Mouse (Mus musculus): ENCODE results near the gene Tdrd5. TPM values are rescaled to one million over a fixed set of nuclear protein-coding genes. Genes with fewer than 3 reads are reported as not detected.

Tdrd5 gene
- polyA plus RNA-seq, 1 experiment from 2014 or later = 0.92 TPM

GRCm38 (mm10) chr1:156231122-156231521 is 72.3 kb downstream of the Tdrd5 start:
- Histone ChIP-seq H3K9me3 (ENCODE audit: control insufficient read depth, low read length) (no peaks in the 10 kb centered on the region), H3K4me1 (replicated peaks; ENCODE audit: control insufficient read depth, insufficient read depth, low read length) (peaks cover 7% of the 10 kb centered on the region), H3K4me3 (replicated peaks; ENCODE audit: low read length) (no peak overlapping the region), H3K4me2 (replicated peaks) (no peak overlapping the region), H3K9ac (no peak overlapping the region), H3K27me3 (ENCODE audit: control insufficient read depth, insufficient read depth, low read length) (no peaks in the 10 kb centered on the region), H3K27ac (peak overlapping the region; percentile 8; the same call in 1 of the 2 replicates), H3K36me3 (replicated peaks; ENCODE audit: control insufficient read depth, insufficient read depth) (no peaks in the 10 kb centered on the region)
- DNase-seq (ENCODE audit: low spot score) (no peak), ATAC-seq (ENCODE audit: low FRiP score) (no peak)
- WGBS = 84% methylated on average over 6 of the region's 6 CpGs

GRCm38 (mm10) chr1:156230339-156231089 is 73.0 kb downstream of the Tdrd5 start:
- Histone ChIP-seq H3K9me3 (ENCODE audit: control insufficient read depth, low read length) (no peaks in the 10 kb centered on the region), H3K36me3 (replicated peaks; ENCODE audit: control insufficient read depth, insufficient read depth) (no peaks in the 10 kb centered on the region), H3K4me3 (replicated peaks; ENCODE audit: low read length) (no peak overlapping the region), H3K4me1 (replicated peaks; ENCODE audit: control insufficient read depth, insufficient read depth, low read length) (peaks cover 7% of the 10 kb centered on the region), H3K4me2 (replicated peaks) (peak overlapping the region; percentile 21), H3K9ac (no peak overlapping the region), H3K27me3 (ENCODE audit: control insufficient read depth, insufficient read depth, low read length) (no peaks in the 10 kb centered on the region), H3K27ac (peak overlapping the region; percentile 8; the same call in 1 of the 2 replicates)
- no peak for ATAC-seq (ENCODE audit: low FRiP score)
- peak; percentile 38 for DNase-seq (ENCODE audit: low spot score)
- WGBS = 38% methylated on average over 9 of the region's 9 CpGs

GRCm38 (mm10) chr1:156229448-156229847 is 74.0 kb downstream of the Tdrd5 start:
- no peak overlapping the region for H3K27ac ChIP-seq
- ATAC-seq (ENCODE audit: low FRiP score) (no peak), DNase-seq (ENCODE audit: low spot score) (peak; percentile 66)
- no peak overlapping the region for H3K4me3 ChIP-seq (replicated peaks; ENCODE audit: low read length)
- H3K27me3 ChIP-seq (ENCODE audit: control insufficient read depth, insufficient read depth, low read length) = no peaks in the 10 kb centered on the region
- H3K4me2 ChIP-seq (replicated peaks) = no peak overlapping the region
- no peak overlapping the region for H3K9ac ChIP-seq
- WGBS = 31% methylated on average over 7 of the region's 7 CpGs
- no peaks in the 10 kb centered on the region for H3K9me3 ChIP-seq (ENCODE audit: control insufficient read depth, low read length)
- H3K36me3 ChIP-seq (replicated peaks; ENCODE audit: control insufficient read depth, insufficient read depth) = no peaks in the 10 kb centered on the region
- peaks cover 7% of the 10 kb centered on the region for H3K4me1 ChIP-seq (replicated peaks; ENCODE audit: control insufficient read depth, insufficient read depth, low read length)

- no peak for DNase-seq (ENCODE audit: low spot score)
- ATAC-seq (ENCODE audit: low FRiP score) = no peak
These were observed 74.7 kb downstream of the Tdrd5 start for GRCm38 (mm10) chr1:156228728-156229127.

GRCm38 (mm10) chr1:156226903-156227302 is 76.6 kb downstream of the Tdrd5 start:
- 59% methylated on average over 5 of the region's 5 CpGs for WGBS
- H3K4me3 ChIP-seq (replicated peaks; ENCODE audit: low read length) = no peak overlapping the region

More at GRCm38 (mm10) chr1:156228728-156229127, 74.7 kb downstream of the Tdrd5 start:
- H3K9ac ChIP-seq = no peak overlapping the region
- no peaks in the 10 kb centered on the region for H3K27me3 ChIP-seq (ENCODE audit: control insufficient read depth, insufficient read depth, low read length)
- no peak overlapping the region for H3K4me2 ChIP-seq (replicated peaks)
- H3K4me1 ChIP-seq (replicated peaks; ENCODE audit: control insufficient read depth, insufficient read depth, low read length) = peaks cover 7% of the 10 kb centered on the region
- H3K27ac ChIP-seq = no peak overlapping the region
- H3K4me3 ChIP-seq (replicated peaks; ENCODE audit: low read length) = no peak overlapping the region
- H3K36me3 ChIP-seq (replicated peaks; ENCODE audit: control insufficient read depth, insufficient read depth) = no peaks in the 10 kb centered on the region
- H3K9me3 ChIP-seq (ENCODE audit: control insufficient read depth, low read length) = no peaks in the 10 kb centered on the region
- 89% methylated on average over 4 of the region's 4 CpGs for WGBS

GRCm38 (mm10) chr1:156222205-156223000 is 81.1 kb downstream of the Tdrd5 start:
- Histone ChIP-seq H3K27me3 (ENCODE audit: control insufficient read depth, insufficient read depth, low read length) (no peaks in the 10 kb centered on the region), H3K4me1 (replicated peaks; ENCODE audit: control insufficient read depth, insufficient read depth, low read length) (peaks cover 10% of the 10 kb centered on the region), H3K4me2 (replicated peaks) (no peak overlapping the region), H3K27ac (peak overlapping the region; percentile 26; the same call in 1 of the 2 replicates), H3K36me3 (replicated peaks; ENCODE audit: control insufficient read depth, insufficient read depth) (no peaks in the 10 kb centered on the region), H3K9ac (no peak overlapping the region), H3K4me3 (replicated peaks; ENCODE audit: low read length) (no peak overlapping the region), H3K9me3 (ENCODE audit: control insufficient read depth, low read length) (no peaks in the 10 kb centered on the region)
- 36% methylated on average over 13 of the region's 13 CpGs for WGBS
- ATAC-seq (ENCODE audit: low FRiP score) (peak; percentile 55), DNase-seq (ENCODE audit: low spot score) (no peak)

More at GRCm38 (mm10) chr1:156226903-156227302, 76.6 kb downstream of the Tdrd5 start:
- Histone ChIP-seq H3K27me3 (ENCODE audit: control insufficient read depth, insufficient read depth, low read length) (no peaks in the 10 kb centered on the region), H3K4me1 (replicated peaks; ENCODE audit: control insufficient read depth, insufficient read depth, low read length) (peaks cover 14% of the 10 kb centered on the region), H3K36me3 (replicated peaks; ENCODE audit: control insufficient read depth, insufficient read depth) (no peaks in the 10 kb centered on the region), H3K9me3 (ENCODE audit: control insufficient read depth, low read length) (no peaks in the 10 kb centered on the region), H3K27ac (no peak overlapping the region), H3K4me2 (replicated peaks) (no peak overlapping the region), H3K9ac (no peak overlapping the region)
- ATAC-seq (ENCODE audit: low FRiP score) (no peak), DNase-seq (ENCODE audit: low spot score) (no peak)

- no peak for ATAC-seq (ENCODE audit: low FRiP score)
- no peaks in the 10 kb centered on the region for H3K36me3 ChIP-seq (replicated peaks; ENCODE audit: control insufficient read depth, insufficient read depth)
- H3K4me2 ChIP-seq (replicated peaks) = no peak overlapping the region
- H3K9me3 ChIP-seq (ENCODE audit: control insufficient read depth, low read length) = no peaks in the 10 kb centered on the region
- H3K4me1 ChIP-seq (replicated peaks; ENCODE audit: control insufficient read depth, insufficient read depth, low read length) = peaks cover 10% of the 10 kb centered on the region
- WGBS = 31% methylated on average over 2 of the region's 2 CpGs
- H3K27me3 ChIP-seq (ENCODE audit: control insufficient read depth, insufficient read depth, low read length) = no peaks in the 10 kb centered on the region
- DNase-seq (ENCODE audit: low spot score) = no peak
- H3K27ac ChIP-seq = no peak overlapping the region
- no peak overlapping the region for H3K4me3 ChIP-seq (replicated peaks; ENCODE audit: low read length)
- H3K9ac ChIP-seq = no peak overlapping the region
These were observed 82.1 kb downstream of the Tdrd5 start for GRCm38 (mm10) chr1:156221327-156221726.

- ATAC-seq (ENCODE audit: low FRiP score) (no peak), DNase-seq (ENCODE audit: low spot score) (no peak)
- peaks cover 10% of the 10 kb centered on the region for H3K4me1 ChIP-seq (replicated peaks; ENCODE audit: control insufficient read depth, insufficient read depth, low read length)
- no peak overlapping the region for H3K9ac ChIP-seq
- no peaks in the 10 kb centered on the region for H3K36me3 ChIP-seq (replicated peaks; ENCODE audit: control insufficient read depth, insufficient read depth)
- 87% methylated on average over 2 of the region's 2 CpGs for WGBS
- H3K4me2 ChIP-seq (replicated peaks) = no peak overlapping the region
- H3K27me3 ChIP-seq (ENCODE audit: control insufficient read depth, insufficient read depth, low read length) = no peaks in the 10 kb centered on the region
- no peak overlapping the region for H3K4me3 ChIP-seq (replicated peaks; ENCODE audit: low read length)
- H3K27ac ChIP-seq = no peak overlapping the region
- H3K9me3 ChIP-seq (ENCODE audit: control insufficient read depth, low read length) = no peaks in the 10 kb centered on the region
These were observed 84.9 kb downstream of the Tdrd5 start for GRCm38 (mm10) chr1:156218573-156218972.

GRCm38 (mm10) chr1:156217941-156218340 is 85.5 kb downstream of the Tdrd5 start:
- H3K4me2 ChIP-seq (replicated peaks) = no peak overlapping the region
- ATAC-seq (ENCODE audit: low FRiP score) = no peak
- H3K36me3 ChIP-seq (replicated peaks; ENCODE audit: control insufficient read depth, insufficient read depth) = no peaks in the 10 kb centered on the region
- H3K27ac ChIP-seq = no peak overlapping the region
- DNase-seq (ENCODE audit: low spot score) = no peak
- no peak overlapping the region for H3K9ac ChIP-seq
- peaks cover 10% of the 10 kb centered on the region for H3K4me1 ChIP-seq (replicated peaks; ENCODE audit: control insufficient read depth, insufficient read depth, low read length)
- H3K27me3 ChIP-seq (ENCODE audit: control insufficient read depth, insufficient read depth, low read length) = no peaks in the 10 kb centered on the region
- H3K9me3 ChIP-seq (ENCODE audit: control insufficient read depth, low read length) = no peaks in the 10 kb centered on the region
- no peak overlapping the region for H3K4me3 ChIP-seq (replicated peaks; ENCODE audit: low read length)
- 78% methylated on average over 8 of the region's 8 CpGs for WGBS
